Mouse (Mus musculus) heart, embryonic 10.5 days (tissue): ENCODE measurements around the gene Scgb1c1. TPM values are rescaled to one million over a fixed set of nuclear protein-coding genes. Genes with fewer than 3 reads are reported as not detected.

ENCODE experiments used
- DNase-seq: peaks from one replicate; pipeline ENCODE4 v3.0.0-alpha.2; 2017; ENCODE audit warnings: low spot score
- H3K27ac ChIP-seq: fragments of 300-500 bp; sonication (generic); 2 replicates; pipeline ENCODE4 v1.5.1; 2016; ENCODE audit warnings: mild to moderate bottlenecking
- H3K27me3 ChIP-seq: fragments of 300-500 bp; sonication (generic); 2 replicates; pipeline ENCODE4 v1.6.1; 2016; ENCODE audit warnings: mild to moderate bottlenecking; ENCODE audit not compliant: poor library complexity, insufficient read depth, severe bottlenecking
- H3K36me3 ChIP-seq: fragments of 300-500 bp; sonication (generic); 2 replicates; pipeline ENCODE4 v1.6.1; 2016; ENCODE audit warnings: mild to moderate bottlenecking, moderate library complexity
- H3K4me1 ChIP-seq: fragments of 300-500 bp; sonication (generic); 2 replicates; pipeline ENCODE4 v1.6.1; 2016; ENCODE audit warnings: mild to moderate bottlenecking
- H3K4me3 ChIP-seq: fragments of 300-500 bp; sonication (generic); 2 replicates; pipeline ENCODE4 v1.5.1; 2016; ENCODE audit warnings: mild to moderate bottlenecking, moderate library complexity
- H3K9me3 ChIP-seq: fragments of 300-500 bp; sonication (generic); 2 replicates; pipeline ENCODE4 v1.6.1; 2016; ENCODE audit warnings: mild to moderate bottlenecking, moderate library complexity
- WGBS: fragments of 180-500 bp; shearing (Covaris S2); methylation state at CpG from one replicate; pipeline ENCODE4 v1.1.7; 2016; 5-methylcytosine and 5-hydroxymethylcytosine counted together
- polyA plus RNA-seq: library from polyadenylated mRNA; unstranded; fragments of >200 nt; fragmentation: Nextera tagmentation; extraction: Ambion mirVana; gene quantifications from 2 replicates; pipeline ENCODE4 v1.2.1, GENCODE M21; 2016

The Scgb1c1 gene
- not detected in 2 replicates for polyA plus RNA-seq

GRCm38 (mm10) chr7:140844905-140845665 lies at the start of gene Scgb1c1:
Gene Scgb1c1 (plus strand): TSS chr7:140845547.
- 27% methylated on average over 14 of the region's 14 CpGs for WGBS

DNA sequence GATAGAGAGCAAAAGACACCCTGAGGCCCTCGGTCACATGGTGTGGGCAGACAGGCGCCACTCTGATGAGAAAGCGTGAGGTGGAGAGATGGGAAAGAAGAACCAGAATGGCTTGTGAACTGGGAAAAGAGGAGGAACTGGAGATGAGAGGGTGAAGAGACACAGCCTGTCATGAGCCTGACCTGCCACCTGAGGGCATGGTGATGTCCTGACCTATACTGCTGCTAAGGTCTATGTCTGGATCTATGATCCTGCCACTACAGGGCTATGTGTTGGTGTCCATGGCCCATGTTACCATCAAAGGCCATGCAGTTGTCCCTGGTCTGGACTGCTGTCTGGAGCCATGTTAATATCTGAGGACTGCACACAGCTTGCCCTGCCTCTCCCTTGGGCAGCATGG lies 47.7 kb upstream of the Scgb1c1 start:
- no peak for DNase-seq
- WGBS: 76% methylated on average over 3 of the region's 3 CpGs
- H3K9me3 ChIP-seq: no peaks in the 10 kb centered on the region
- H3K36me3 ChIP-seq: no peaks in the 10 kb centered on the region
- H3K4me1 ChIP-seq: no peaks in the 10 kb centered on the region
- H3K27me3 ChIP-seq: no peaks in the 10 kb centered on the region
- H3K4me3 ChIP-seq: no peak overlapping the region
- no peak overlapping the region for H3K27ac ChIP-seq

More at GRCm38 (mm10) chr7:140844905-140845665, at the start of gene Scgb1c1:
- H3K4me1 ChIP-seq: no peaks in the 10 kb centered on the region
- H3K4me3 ChIP-seq: no peak within 1 kb of the TSS
- DNase-seq: peak; percentile 92
- H3K9me3 ChIP-seq: no peaks in the 10 kb centered on the region
- H3K27ac ChIP-seq: no peak within 1 kb of the TSS
- no peaks in the 10 kb centered on the region for H3K36me3 ChIP-seq
- H3K27me3 ChIP-seq: peaks cover 70% of the 10 kb centered on the region

GRCm38 (mm10) chr7:140798212-140798611 lies 47.1 kb upstream of the Scgb1c1 start:
- Histone ChIP-seq H3K9me3 (no peaks in the 10 kb centered on the region), H3K36me3 (no peaks in the 10 kb centered on the region), H3K27ac (no peak overlapping the region), H3K4me1 (no peaks in the 10 kb centered on the region), H3K27me3 (no peaks in the 10 kb centered on the region), H3K4me3 (no peak overlapping the region)
- 55% methylated on average over 2 of the region's 2 CpGs for WGBS
- DNase-seq: no peak

- no peak for DNase-seq
Observed at GRCm38 (mm10) chr7:140802629-140803028, 42.7 kb upstream of the Scgb1c1 start.

DNA sequence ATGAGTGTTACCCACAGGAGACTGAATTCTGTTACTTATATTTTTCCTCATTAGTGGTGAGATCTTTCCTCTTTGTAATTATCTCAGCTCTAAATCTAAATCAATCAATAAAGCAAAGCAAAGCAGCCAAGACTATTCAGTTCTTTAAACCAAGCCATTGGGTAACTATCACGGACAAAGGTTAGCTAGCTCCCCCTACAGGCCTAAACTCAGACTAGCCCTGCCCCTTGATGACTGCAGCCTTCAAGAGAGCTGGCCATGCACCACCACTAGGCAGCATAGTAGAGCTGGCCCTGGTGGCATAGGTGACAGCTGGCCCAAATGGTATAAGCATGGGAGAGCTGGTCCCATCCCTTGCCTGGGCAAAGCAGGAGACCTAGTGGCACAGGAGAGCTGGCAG lies 39.6 kb upstream of the Scgb1c1 start:
- 11% methylated on average over 1 of the region's 1 CpGs for WGBS
- no peak for DNase-seq

More at GRCm38 (mm10) chr7:140802629-140803028, 42.7 kb upstream of the Scgb1c1 start:
- Histone ChIP-seq H3K4me1 (no peaks in the 10 kb centered on the region), H3K27me3 (no peaks in the 10 kb centered on the region), H3K9me3 (no peaks in the 10 kb centered on the region), H3K27ac (no peak overlapping the region), H3K36me3 (no peaks in the 10 kb centered on the region), H3K4me3 (no peak overlapping the region)
- WGBS: 75% methylated on average over 6 of the region's 6 CpGs

GRCm38 (mm10) chr7:140810496-140810895 lies 34.9 kb upstream of the Scgb1c1 start:
- WGBS: 88% methylated on average over 6 of the region's 6 CpGs

More for the DNA sequence above, 39.6 kb upstream of the Scgb1c1 start:
- Histone ChIP-seq H3K4me1 (no peaks in the 10 kb centered on the region), H3K36me3 (no peaks in the 10 kb centered on the region), H3K9me3 (no peaks in the 10 kb centered on the region), H3K27me3 (no peaks in the 10 kb centered on the region), H3K4me3 (no peak overlapping the region), H3K27ac (no peak overlapping the region)

DNA sequence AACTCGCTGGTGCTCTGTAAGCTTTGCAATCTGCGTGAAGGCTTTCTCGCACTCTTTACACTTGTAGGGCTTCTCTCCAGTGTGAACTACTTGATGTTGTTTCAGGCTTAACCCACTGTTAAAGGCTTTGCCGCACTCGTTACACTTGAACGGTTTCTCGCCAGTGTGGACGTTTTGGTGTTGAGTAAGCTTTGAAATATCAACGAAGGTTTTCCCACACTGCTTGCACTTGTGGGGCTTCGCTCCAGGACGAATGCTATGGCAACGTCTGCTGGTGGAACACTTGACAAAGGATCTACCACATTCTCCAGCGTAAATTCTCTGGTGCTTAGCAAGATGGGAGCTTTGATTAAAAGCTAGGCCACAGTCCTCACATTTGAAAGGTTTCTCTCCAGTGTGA lies 33.6 kb upstream of the Scgb1c1 start:
- no peaks in the 10 kb centered on the region for H3K4me1 ChIP-seq
- DNase-seq: no peak
- no peak overlapping the region for H3K4me3 ChIP-seq
- WGBS: 81% methylated on average over 13 of the region's 13 CpGs
- H3K9me3 ChIP-seq: no peaks in the 10 kb centered on the region
- peaks cover 7% of the 10 kb centered on the region for H3K36me3 ChIP-seq
- H3K27ac ChIP-seq: no peak overlapping the region
- H3K27me3 ChIP-seq: no peaks in the 10 kb centered on the region

More at GRCm38 (mm10) chr7:140810496-140810895, 34.9 kb upstream of the Scgb1c1 start:
- no peaks in the 10 kb centered on the region for H3K9me3 ChIP-seq
- H3K27ac ChIP-seq: no peak overlapping the region
- no peaks in the 10 kb centered on the region for H3K27me3 ChIP-seq
- H3K36me3 ChIP-seq: peaks cover 7% of the 10 kb centered on the region
- DNase-seq: no peak
- H3K4me1 ChIP-seq: no peaks in the 10 kb centered on the region
- no peak overlapping the region for H3K4me3 ChIP-seq

- H3K27me3 ChIP-seq: no peaks in the 10 kb centered on the region
- H3K27ac ChIP-seq: no peak overlapping the region
- H3K36me3 ChIP-seq: peaks cover 7% of the 10 kb centered on the region
- no peak for DNase-seq
- H3K9me3 ChIP-seq: no peaks in the 10 kb centered on the region
- WGBS: 86% methylated on average over 12 of the region's 12 CpGs
- H3K4me1 ChIP-seq: no peaks in the 10 kb centered on the region
- no peak overlapping the region for H3K4me3 ChIP-seq
Observed at GRCm38 (mm10) chr7:140812850-140813249, 32.5 kb upstream of the Scgb1c1 start.

- Histone ChIP-seq H3K27me3 (peaks cover 3% of the 10 kb centered on the region; the same call in 1 of the 2 replicates), H3K4me1 (peaks cover 8% of the 10 kb centered on the region; the same call in 1 of the 2 replicates), H3K9me3 (no peaks in the 10 kb centered on the region), H3K27ac (no peak overlapping the region), H3K36me3 (no peaks in the 10 kb centered on the region), H3K4me3 (no peak overlapping the region)
- no peak for DNase-seq
- 74% methylated on average over 4 of the region's 4 CpGs for WGBS
Observed at GRCm38 (mm10) chr7:140820173-140820572, 25.2 kb upstream of the Scgb1c1 start.

DNA sequence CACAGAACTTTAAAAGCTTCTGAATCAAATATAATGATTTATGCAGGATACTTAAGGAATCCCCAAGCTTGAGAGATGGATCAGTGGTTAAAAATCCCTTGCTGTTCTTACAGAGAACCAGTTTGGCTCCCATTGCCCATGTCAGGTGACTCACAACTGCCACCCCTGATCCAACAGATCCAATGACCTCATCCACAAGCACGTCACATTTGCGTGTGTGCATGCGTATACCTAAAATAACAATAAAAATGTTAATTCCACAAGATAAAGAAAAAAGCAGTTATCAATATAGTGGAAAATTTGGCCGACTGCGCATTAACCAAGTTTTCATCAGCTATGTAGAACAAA lies 24.1 kb upstream of the Scgb1c1 start:
- DNase-seq: no peak
- 53% methylated on average over 5 of the region's 5 CpGs for WGBS
- H3K9me3 ChIP-seq: no peaks in the 10 kb centered on the region
- peaks cover 8% of the 10 kb centered on the region; the same call in 1 of the 2 replicates for H3K4me1 ChIP-seq
- peak overlapping the region; percentile 62 for H3K4me3 ChIP-seq
- peaks cover 3% of the 10 kb centered on the region; the same call in 1 of the 2 replicates for H3K27me3 ChIP-seq
- H3K27ac ChIP-seq: no peak overlapping the region
- no peaks in the 10 kb centered on the region for H3K36me3 ChIP-seq

DNA sequence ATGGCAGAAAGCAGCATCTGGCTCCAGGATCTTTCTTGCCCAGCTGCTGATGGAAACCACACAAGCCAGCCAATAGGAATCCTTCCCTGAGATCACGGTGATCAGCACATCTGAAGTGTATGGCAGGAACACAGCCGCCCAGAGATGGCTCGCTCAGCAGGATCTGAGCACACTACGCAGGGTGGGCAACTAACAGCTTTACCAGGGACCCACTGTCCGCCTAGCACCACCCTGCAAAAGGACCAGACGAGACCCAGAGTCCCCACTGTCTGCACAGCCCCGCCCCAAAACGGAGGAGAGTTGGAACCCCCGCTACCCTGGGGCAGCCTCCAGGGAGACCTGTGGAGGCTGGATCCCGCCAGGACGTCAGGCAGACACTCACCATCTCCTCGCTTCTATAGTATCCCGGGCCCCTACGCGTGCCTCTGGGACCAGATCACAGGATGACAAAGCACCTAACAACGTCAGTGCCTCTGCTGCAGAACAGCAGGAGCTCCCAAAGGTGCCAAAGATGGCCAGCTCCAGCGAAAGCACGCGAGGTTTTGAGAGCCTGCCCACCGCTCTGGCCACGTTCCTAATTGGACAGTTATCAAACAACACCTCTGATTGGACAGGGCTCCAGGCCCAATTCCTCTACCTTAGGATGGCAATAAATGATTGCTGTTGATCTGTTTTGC lies 23.6 kb upstream of the Scgb1c1 start, which contains the start of gene Zfp941:
Zfp941 (minus strand) TSS at position 526 of the 677 bp plus-strand sequence.
- H3K4me3 ChIP-seq: peak within 1 kb of the TSS; percentile 62
- WGBS: under 1% methylated on average over 21 of the region's 21 CpGs
- H3K27ac ChIP-seq: peak within 1 kb of the TSS; percentile 56; the same call in 1 of the 2 replicates
- peaks cover 7% of the 10 kb centered on the region for H3K27me3 ChIP-seq
- H3K9me3 ChIP-seq: no peaks in the 10 kb centered on the region
- DNase-seq: no peak
- H3K36me3 ChIP-seq: no peaks in the 10 kb centered on the region
- H3K4me1 ChIP-seq: peaks cover 8% of the 10 kb centered on the region; the same call in 1 of the 2 replicates

DNA sequence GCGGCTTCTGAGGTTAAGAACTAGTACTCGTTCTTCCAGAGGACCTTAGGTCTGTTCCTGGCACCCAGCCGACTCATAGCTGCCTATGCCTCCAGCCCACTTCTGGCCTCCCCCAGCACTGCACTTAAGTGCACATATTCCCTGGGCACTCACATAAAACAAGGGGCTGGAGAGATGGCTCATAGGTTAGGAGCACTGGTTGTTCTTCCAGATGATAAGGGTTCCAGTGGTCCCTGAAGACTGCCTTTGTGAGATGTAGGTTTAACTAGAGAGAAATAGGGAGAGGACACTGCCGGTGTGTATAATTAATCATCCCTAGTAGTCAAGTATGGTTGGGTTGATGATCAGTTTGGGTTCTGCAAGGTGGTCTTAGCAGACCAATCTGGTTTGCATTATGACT lies 22.6 kb upstream of the Scgb1c1 start:
- peaks cover 8% of the 10 kb centered on the region; the same call in 1 of the 2 replicates for H3K4me1 ChIP-seq
- DNase-seq: no peak
- H3K27me3 ChIP-seq: peaks cover 10% of the 10 kb centered on the region
- no peak overlapping the region for H3K4me3 ChIP-seq
- H3K36me3 ChIP-seq: no peaks in the 10 kb centered on the region
- no peak overlapping the region for H3K27ac ChIP-seq
- H3K9me3 ChIP-seq: no peaks in the 10 kb centered on the region
- 91% methylated on average over 4 of the region's 4 CpGs for WGBS
